Mouse (Mus musculus): ENCODE data around the gene Hjurp. TPM values are rescaled to one million over a fixed set of nuclear protein-coding genes. Genes with fewer than 3 reads are reported as not detected.
A peak's percentile ranks its signal among the peaks of the same experiment; 100 is the strongest.

The Hjurp gene
- 10 to 100 TPM; 37.3 to 97.3 (median 69.6) TPM for polyA plus RNA-seq (2017; shearing (Covaris generic))

DNA sequence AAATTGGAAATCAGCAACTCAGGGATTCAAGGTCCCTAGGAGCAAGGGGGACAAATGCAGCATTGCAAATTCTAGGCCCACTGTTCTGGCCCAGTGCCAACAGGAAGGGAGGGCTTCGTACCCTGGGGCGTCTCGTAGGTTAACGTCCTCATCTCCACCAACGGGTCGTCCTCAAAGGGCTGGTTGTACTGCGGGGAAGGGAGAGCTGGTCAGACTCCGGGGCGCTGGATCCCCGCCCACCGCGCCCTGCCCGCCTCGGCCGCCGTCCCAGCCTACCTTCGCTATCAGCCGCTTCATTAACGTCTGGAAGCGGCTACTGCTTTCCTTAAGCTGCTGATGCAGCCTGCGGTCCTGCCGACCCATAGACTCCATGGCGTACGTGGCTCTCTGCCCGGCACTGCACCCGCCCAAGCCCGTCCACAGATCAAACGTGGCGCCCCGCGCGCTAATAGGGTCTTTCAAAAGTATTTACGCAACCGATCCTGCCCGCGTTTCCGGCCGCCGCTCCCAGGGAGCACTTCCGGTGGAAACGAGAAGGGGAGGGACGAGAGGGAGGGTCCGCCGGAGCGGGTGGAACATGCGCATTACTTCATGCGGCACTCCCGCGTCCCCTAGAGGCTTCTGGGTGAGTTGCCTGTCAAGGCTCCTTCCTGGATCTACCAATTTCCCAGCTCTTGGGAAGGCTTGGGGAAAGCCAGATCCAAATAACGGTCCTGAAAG, at the start of gene Hjurp, which contains the start of gene Trpm8:
Gene Hjurp (minus strand): TSS at position 536 of the 720 bp plus-strand sequence.
Gene Trpm8 (plus strand): TSS at position 564 of the 720 bp plus-strand sequence.
- peak; percentile 91 for ATAC-seq

DNA sequence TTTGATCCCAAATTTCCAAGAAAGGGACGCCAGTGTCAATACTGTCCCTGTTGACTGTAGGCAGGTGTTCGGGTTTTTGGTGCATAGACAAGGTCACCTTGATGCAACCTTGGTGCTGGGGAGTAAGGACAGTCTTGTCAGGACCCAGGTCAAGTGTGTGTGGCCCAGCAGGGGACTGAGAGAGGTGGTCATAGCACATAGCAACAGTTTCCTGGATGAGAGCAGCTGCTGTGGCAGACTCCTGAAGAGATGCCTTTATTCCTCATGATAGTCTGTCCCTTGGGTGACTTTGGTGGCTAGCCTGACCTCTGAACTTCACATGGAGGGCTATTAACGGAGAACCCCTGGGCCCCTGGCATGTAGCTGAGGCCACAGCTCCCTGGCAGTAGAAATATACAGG, 45.7 kb upstream of the Hjurp start:
- no peak for ATAC-seq

DNA sequence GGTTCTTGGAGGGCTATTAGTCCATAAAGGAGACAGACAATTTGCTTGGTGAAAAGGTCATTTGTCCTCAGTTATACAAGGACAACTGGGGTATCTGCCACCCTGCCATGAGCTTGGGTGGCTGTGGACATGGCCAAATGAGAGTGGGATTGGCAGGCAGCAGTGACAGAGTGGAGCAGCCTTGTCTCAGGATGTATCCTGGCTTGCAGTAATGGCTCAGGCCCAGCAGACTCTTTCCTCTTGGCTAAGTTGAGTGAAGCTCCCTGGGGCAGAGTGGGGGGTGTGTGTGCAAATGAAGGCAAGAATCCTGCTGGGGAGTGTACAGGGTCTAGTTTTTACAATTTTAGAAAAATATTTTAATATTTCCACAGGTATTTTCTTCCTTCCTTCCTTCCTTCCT, 44.7 kb upstream of the Hjurp start:
- ATAC-seq = no peak

DNA sequence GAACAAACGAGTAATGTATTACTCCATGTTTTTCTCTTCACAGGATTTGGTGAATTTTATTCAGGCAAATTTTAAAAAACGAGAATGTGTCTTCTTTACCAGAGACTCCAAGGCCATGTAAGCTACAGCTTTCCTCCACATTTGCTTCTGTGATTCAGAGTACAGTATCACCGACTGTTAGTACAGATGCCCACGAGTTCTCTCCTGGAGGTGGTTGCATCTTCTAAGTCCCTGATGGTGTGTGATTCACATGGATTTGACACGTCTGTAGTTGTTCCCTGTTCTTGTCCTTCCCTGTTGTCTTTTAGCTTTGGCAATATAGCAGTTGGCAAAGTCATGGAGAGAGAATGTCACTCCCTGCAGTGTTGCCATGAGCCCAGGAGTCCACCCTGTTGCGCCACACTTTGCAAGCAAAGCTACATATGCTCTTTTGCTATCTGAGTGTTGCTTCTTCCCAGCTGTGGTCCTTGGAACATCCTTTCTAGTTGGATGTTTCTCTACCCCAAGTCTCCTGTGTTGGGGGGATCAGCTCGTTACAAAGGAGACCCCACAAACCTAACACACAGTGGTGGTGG, 43.5 kb upstream of the Hjurp start:
- no peak for ATAC-seq

DNA sequence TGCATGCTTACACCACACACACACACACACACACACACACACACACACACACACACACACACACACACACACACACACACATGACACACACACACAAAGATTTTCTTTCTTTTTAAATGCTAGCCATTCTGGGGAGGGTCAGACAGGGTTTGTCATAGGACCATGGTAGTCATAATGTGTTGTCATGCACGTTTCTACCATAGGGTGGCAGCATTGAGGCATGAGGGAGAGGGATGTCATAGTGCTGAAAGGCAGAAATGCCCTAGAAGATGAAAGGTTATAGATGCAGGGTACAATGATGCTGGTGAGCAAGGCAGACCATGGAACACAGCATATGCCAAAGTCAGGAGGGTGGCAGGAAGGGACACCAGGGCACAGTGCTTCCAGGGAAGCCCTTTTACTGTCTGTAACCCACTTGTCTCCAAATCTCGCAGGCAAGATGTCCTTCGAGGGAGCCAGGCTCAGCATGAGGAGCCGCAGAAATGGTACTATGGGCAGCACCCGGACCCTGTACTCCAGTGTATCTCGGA, 41.2 kb upstream of the Hjurp start:
- no peak for ATAC-seq

DNA sequence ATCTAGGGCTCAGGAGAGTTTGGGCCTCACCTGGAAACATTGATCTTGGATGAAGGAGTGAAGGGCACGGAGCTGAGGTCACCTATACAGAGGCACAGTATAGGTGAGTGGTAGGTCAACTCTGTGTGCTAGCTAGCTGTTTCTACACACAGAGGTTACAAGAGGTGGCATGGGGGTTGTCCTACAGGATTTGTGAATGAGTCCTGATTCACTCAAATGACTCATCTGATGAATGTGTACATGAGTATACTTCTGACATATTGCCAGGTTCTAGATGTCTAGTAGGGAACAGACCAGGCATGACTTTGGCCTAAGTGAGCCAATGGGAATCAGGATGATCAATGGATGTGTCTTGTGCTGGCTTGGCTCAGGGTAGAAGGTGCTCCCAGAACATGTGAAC, 39.8 kb upstream of the Hjurp start:
- no peak for ATAC-seq

DNA sequence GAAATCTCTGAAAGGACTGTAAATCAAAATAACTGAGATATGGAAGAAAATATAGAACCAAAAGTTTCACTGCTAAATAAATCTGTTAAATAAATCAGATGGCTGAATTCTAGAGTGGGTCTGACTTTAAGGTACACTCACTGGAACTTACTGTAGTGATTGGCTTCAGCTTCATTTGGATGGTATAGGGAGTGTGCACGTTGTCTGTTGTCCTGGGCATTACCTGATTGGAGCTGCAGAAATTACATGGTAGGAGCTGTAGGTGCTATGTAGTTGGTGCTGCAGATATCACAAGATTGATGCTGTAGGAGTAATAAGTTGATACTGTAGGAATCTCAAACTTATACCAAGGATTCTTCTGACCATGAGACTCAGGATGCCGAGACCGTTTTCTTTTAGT, 32.9 kb upstream of the Hjurp start:
- ATAC-seq = no peak

DNA sequence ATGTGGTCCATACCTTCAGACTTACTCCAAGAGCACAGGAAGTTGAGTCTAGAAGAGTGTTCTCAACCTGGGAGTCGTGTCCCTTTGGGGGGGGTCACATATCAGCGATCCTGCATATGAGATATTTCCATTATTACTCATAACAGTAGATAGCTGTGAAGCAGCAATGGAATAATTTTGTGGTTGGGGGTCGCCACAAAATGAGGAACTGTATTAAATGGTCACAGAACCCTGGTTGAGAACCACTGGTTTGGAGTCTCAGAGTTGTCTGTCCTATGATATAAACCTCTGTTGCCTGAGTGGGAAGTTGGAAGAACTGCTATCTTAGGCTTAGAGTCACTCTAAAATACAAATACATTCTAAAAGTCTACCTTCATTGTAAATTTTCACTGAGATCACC, 32.5 kb upstream of the Hjurp start:
- ATAC-seq = no peak

DNA sequence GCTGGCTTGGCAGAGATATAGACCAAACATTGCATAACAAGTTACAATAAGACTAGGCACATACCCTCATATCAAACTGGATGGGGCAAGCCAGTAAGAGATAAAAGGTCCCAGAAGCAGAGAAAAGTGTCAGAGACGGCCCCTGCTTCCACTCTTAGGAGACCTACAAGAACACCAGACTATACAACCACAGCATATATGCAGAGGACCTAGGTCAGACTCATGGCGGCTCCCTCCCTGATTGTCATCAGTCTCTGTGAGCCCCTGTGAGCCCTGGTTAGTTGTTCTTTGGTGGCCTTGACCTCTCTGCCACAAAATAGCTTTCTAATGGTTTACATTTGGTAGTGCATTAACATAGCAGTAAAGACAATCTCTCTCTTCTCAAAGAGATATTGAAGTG, 31.6 kb upstream of the Hjurp start:
- no peak for ATAC-seq

DNA sequence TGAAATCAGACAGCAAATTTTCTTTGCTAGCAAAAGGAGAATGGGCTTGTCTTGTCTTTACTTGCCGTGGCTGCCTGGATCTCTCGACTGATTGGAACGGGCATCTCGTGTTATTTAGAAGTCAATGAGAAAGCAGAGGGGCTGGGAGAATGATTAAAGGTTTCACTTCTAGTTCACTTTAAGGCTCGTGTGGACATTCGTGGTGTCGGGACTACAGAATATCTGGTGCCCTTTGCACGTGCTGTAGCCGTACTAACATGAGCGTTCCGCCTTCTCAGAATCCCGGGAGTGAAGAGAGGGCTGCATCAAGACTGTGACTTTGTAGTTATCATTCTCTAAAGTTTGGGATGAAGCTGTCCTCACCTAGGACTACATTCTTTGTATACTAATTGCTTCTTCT, 29.7 kb upstream of the Hjurp start:
- no peak for ATAC-seq

DNA sequence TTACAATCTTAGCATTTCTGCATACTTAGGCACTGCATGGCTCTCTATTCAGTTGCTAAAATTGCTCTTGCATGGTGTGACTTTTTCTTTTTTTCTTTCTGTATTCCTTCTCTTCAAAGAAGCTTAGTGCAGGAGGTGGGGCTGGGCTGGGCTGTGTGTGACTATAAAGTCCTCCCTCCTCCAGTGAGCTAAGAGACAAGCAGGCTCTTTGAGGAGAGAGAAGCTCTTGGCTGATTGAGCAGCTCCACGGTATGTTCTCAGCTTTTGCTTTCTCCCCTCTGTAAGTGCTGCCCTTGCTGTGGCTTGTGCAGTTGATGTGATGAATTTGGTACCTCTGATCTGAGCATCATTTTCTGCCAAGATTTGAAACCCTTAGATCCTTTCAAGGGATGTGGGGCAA, 29.1 kb upstream of the Hjurp start:
- ATAC-seq = no peak

DNA sequence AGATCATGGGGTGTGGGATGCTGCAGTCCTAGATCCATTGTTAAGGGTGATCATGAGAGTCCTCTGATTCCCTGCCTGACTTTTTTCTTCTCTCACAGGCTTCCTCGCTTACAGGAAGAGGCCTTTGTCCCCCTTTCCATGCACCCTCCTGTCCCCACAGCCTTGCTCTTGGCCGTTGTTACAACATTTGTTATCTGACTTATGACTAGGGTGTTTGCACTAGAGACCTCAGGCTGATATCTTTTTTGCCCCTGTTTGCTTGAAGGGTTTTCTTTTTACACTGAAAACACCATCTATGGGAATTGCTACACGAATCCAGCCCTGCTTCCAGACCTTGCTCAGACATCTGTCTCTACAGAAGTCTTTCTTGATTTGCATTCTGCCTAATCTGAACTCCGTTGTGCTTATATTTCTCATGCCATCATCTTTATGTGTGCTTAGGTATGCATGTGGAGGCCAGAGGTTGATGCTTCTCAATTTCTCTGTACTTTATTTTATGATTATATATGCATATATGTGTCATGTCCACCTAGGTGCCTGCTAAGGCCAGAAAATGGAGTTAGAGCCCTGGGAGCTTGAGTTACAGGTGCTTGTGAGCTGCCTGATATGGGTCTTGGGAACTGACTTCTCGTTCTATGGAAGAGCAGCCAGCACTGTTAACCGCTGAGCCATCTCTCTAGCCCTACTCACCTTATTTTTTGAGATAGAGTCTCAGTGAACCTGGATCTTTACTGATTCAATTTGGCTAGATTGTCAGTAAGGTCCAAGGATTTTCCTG, 27.8 kb upstream of the Hjurp start:
- no peak for ATAC-seq

DNA sequence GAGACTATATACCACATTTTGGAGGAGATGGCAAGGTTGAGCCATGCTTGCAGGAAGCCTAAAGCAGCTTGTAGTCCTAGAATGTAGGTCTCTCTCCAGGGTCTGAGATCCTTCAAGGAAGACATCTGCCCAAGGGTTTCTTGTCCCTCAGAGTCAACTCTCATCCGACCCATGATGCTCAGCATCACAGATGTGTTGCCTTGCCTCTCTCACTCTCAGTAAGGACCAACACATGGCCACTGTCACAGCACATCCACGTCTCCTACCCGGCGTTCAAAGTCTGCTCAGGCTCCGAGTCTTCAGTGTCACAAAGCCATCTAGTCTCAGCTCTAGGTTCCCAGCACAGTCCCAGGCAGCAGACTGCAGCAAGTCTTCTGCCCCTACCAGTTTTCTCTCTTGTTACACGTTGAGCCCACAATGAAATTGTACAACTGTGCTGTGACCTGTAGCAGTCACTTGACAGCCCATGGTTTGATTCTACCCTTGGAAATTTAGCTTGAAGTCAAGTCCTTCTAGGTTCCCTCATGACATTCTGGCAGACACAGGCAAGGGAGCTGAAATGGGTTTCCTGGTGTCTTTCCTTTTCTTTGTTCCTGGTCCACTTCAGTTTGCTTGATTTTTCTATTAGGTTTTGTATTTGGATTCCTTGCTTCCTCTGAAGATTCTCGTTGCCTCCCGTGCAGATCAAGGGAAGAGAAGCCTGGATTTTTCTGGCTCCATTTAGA, 27.0 kb upstream of the Hjurp start:
- ATAC-seq = no peak

DNA sequence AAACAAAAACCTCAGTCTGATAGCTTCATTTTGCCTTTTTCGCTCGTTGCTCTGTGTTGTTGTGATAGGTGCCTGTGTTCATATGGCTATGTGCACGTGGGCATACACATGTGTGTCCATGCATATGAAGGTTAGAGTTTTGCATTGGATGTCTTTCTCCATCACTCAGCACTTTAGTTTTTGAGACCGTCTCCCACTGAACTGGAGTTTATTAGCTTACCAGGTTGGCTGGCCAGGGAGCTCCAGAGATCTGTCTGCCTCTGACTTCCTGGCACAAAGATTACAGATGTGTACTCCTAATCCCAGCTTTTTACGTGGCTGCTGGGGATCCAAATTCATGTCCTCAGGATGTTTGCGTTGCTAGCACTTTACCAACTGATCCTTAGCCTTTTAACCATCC, 26.3 kb upstream of the Hjurp start:
- ATAC-seq = no peak

DNA sequence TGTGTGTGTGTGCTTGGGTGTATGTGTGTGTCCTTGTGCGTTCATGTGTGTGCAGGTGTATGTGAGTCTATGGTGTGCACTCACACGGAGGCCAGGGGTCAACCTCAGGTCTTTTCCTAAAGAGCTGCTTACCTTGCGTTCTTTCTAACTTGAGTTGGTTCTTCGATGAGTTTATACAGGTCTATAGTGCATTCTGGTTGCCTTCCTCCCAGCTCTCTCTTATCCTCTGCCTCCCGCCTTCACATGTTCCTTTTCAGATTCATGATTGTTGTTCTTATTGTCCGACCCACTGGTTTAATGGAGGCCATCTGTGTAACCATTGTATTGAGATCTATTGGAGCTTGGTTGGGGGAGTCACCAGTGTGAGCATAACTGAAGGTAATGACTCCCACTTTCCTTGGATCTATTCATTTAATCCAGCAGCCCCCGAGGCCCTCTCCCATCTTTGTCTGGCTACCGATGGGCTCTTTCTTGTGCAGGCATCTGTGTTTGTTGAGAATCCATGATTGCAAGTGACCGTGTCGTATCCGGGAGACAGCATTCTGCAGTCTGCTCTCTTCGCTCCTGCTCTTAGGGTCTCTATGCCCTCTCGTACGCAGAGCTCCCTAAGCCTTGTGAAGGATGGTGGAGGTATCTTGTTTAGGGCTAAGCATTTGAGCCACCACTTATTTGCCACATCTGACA, 24.8 kb upstream of the Hjurp start:
- no peak for ATAC-seq

DNA sequence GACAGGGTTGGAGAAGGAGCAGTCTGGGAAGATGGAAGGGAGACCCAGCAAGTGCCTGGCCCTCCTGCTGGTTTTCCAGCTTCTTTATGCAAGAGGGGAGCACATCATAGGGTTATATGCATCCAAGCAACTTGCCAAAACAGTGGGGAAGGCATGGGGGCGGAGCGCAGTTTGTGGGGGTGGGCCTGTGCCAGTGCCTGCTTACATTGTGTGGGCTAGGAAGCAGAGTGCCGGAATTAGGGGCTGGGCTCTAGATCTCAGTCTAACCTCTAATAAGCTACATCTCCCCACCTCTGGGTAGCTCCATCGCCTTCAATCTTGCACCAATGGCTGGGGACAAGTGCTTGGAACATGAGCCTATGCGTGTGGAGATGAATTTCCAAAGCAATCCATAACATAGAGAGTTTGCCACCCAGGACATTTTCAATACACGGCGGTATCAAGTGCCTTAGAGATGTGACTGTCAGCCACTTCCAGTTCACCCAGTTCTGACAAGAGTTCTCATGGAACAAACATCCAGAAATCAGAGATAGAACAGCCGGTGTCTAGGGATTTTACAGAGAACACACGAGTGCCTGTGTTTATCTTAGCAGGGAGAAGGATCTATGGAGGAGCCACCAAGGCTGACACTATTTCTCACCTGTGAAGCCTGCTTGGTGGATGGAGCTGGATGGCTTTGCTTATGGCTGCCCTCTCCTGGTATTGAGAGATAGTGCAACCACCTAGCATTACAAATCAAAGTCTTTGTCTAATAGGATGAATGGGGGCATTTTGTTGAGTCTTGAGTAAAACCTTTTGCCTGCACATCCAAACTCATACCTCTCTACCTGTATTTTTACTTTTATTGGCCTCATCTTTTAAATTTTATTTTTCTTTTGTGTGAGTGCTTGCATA, 23.9 kb upstream of the Hjurp start:
- ATAC-seq = peak; percentile 29

DNA sequence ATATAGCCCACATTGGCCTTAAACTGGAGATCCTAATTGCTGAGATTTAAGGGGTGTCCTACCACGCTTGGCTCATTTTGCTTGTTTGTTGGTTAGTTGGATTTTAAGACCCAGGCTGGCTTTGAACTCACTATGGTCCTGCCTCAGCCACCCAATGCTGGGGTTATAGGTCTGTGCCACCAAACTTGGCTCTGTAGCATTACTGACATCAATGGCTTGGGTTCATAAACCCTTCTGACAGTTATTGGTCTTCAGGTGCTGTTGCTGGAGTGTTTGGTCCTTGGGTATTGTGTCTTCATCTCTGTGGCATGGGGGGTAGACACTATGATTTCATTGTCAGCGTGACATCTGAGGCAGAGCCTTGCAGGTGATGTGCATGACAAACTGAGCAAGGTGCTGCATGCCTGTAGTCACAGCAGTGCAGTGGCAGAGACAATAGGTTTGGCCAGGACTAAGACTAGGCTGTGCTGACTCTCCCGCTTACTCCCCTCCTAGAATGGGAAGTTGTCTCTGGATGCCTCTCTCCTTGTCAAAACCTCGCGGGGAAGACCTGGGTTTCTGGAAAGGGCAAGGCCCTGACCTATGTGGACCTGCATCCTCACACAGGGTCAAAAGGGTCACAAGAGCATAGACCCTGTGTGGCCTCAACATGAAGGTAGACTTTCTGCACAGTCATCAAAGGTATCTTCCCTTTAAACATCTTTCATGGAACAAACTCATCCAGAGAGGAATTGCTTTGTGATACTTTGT, 23.0 kb upstream of the Hjurp start:
- no peak for ATAC-seq

DNA sequence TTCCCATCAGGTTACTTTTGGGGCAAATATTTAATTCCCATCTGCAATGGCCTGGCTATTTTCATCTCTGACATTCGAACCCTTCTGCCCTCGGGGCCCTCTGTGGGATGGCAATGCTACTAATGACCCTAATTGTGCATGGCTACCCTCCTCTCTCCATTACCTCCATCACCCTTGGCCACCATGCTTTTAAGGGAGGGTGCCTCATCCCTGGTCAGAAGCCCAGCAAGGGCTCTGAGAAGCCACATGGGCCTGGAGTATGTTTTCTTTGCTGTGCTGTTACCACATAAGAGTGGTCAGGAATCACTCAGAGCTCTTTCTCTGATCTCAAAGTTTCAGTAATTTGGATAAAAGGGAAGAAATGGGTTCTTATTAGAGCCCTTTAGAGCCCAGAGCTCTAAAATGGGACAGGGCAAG, 22.1 kb upstream of the Hjurp start:
- no peak for ATAC-seq

DNA sequence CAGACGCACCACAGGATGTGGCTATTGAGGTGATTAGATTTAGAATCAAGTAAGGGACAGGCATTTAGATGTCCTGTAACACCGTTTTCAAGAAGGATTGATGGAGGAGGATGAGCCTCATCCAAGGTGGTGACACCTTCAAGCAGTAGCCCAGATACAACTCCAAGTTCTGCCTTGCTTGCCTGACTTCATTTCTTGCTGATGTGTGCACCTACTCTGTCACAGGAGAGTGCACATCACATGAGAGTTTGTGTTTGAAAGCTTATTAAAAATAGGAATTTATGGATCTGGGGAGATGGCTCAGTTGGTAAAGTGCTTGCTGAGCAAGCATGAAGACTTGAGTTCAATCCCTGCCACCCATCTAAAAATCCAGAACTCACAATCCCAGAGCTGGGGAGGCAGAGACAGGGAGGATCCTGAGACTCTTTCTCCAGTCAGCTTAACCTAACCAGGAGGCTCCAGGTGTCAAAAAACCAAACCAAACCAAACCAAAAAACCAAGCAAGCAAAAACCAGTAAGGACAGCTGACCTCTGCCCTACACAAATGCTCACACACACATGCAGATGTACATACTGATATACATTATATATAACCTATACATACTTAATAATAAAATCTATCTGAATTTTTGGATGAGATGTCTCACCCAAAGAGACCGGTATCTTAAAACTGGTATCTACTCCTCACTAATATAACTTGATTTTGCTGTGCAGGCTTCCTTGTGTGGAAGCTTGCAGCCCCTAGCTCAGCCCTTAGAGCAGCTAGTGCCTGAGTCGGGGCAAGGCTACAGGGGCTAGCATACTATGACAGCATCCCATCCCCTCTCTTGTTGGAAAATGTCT, 21.5 kb upstream of the Hjurp start:
- ATAC-seq = no peak

Data from inflammation-experienced regulatory T-cells, adult 6 months (primary cell).